Mouse (Mus musculus): ENCODE results near the gene Npas1. TPM values are rescaled to one million over a fixed set of nuclear protein-coding genes. Genes with fewer than 3 reads are reported as not detected.
A peak's percentile ranks its signal among the peaks of the same experiment; 100 is the strongest.

The Npas1 gene
- polyA plus RNA-seq, 1 experiment from 2014 or later = 0.18 TPM

- no peak for DNase-seq (ENCODE audit: low spot score)
- WGBS = 90% methylated on average over 9 of the region's 9 CpGs
- H3K4me2 ChIP-seq (replicated peaks; ENCODE audit: low read depth) = no peak overlapping the region
- H3K4me1 ChIP-seq (replicated peaks; ENCODE audit: control insufficient read depth, insufficient read depth) = no peaks in the 10 kb centered on the region
- no peak overlapping the region for H3K9ac ChIP-seq (ENCODE audit: low read length)
- no peak overlapping the region for H3K27ac ChIP-seq (replicated peaks)
- H3K27me3 ChIP-seq (ENCODE audit: control insufficient read depth, insufficient read depth, low read length) = no peaks in the 10 kb centered on the region
- no peak for TF ChIP-seq CTCF (IDR thresholded peaks at IDR 0.05; ENCODE audit: low read depth)
- no peak for TF ChIP-seq EP300 (optimal IDR thresholded peaks at IDR 0.05)
- H3K9me3 ChIP-seq (ENCODE audit: control insufficient read depth, low read length) = no peaks in the 10 kb centered on the region
- H3K4me3 ChIP-seq (ENCODE audit: low read depth, low read length) = no peak overlapping the region
- H3K36me3 ChIP-seq (ENCODE audit: control insufficient read depth, insufficient read depth, low read length) = peaks cover 34% of the 10 kb centered on the region
- no peak for ATAC-seq (ENCODE audit: low FRiP score, low TSS enrichment)
Observed at GRCm38 (mm10) chr7:16423731-16424130, 53.8 kb downstream of the Npas1 start.

DNA sequence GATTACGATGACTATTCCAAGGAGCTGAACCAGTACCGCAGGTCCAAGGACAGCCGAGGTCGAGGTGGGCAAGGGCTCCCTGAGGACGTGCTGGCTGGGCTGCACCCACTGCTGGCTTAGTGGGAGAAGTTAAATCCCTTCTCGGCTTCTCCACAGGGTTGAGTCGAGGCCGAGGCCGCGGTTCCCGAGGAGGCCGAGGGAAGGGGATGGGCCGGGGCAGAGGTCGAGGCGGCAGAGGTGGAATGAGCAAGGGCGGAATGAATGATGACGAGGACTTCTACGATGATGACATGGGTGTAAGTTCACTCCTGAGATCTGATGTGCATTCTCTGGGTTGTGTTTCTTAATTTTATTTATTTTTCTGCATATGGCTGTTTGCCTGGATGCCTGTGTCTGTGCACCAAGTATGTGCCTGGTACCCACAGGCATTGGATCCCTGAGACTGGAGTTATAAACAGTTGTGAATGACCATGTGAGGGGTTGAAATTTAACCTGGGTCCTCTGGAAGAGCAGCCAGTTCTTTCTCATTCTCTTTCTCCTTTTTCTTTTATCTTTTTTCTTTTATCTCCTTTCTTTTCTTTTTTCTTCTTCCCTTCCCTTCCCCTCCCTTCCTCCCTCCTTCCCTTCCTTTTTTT lies 55.2 kb downstream of the Npas1 start:
- no peak overlapping the region for H3K4me2 ChIP-seq (replicated peaks; ENCODE audit: low read depth)
- no peaks in the 10 kb centered on the region for H3K27me3 ChIP-seq (ENCODE audit: control insufficient read depth, insufficient read depth, low read length)
- DNase-seq (ENCODE audit: low spot score) (no peak), ATAC-seq (ENCODE audit: low FRiP score, low TSS enrichment) (no peak)
- H3K4me3 ChIP-seq (ENCODE audit: low read depth, low read length) = no peak overlapping the region
- TF ChIP-seq CTCF (IDR thresholded peaks at IDR 0.05; ENCODE audit: low read depth) (no peak), EP300 (optimal IDR thresholded peaks at IDR 0.05) (no peak)
- no peaks in the 10 kb centered on the region for H3K9me3 ChIP-seq (ENCODE audit: control insufficient read depth, low read length)
- no peaks in the 10 kb centered on the region for H3K4me1 ChIP-seq (replicated peaks; ENCODE audit: control insufficient read depth, insufficient read depth)
- WGBS = 81% methylated on average over 18 of the region's 18 CpGs
- H3K27ac ChIP-seq (replicated peaks) = no peak overlapping the region
- H3K9ac ChIP-seq (ENCODE audit: low read length) = no peak overlapping the region
- peaks cover 29% of the 10 kb centered on the region for H3K36me3 ChIP-seq (ENCODE audit: control insufficient read depth, insufficient read depth, low read length)

GRCm38 (mm10) chr7:16420493-16421118 lies 56.9 kb downstream of the Npas1 start:
- Histone ChIP-seq H3K4me2 (replicated peaks; ENCODE audit: low read depth) (no peak overlapping the region), H3K4me3 (ENCODE audit: low read depth, low read length) (no peak overlapping the region), H3K36me3 (ENCODE audit: control insufficient read depth, insufficient read depth, low read length) (peaks cover 29% of the 10 kb centered on the region), H3K9ac (ENCODE audit: low read length) (no peak overlapping the region), H3K9me3 (ENCODE audit: control insufficient read depth, low read length) (no peaks in the 10 kb centered on the region), H3K27me3 (ENCODE audit: control insufficient read depth, insufficient read depth, low read length) (no peaks in the 10 kb centered on the region), H3K4me1 (replicated peaks; ENCODE audit: control insufficient read depth, insufficient read depth) (no peaks in the 10 kb centered on the region), H3K27ac (replicated peaks) (peak overlapping the region; percentile 79)
- TF ChIP-seq CTCF (IDR thresholded peaks at IDR 0.05; ENCODE audit: low read depth) (no peak), EP300 (optimal IDR thresholded peaks at IDR 0.05) (no peak)
- WGBS = 73% methylated on average over 8 of the region's 8 CpGs
- DNase-seq (ENCODE audit: low spot score) (peak; percentile 73), ATAC-seq (ENCODE audit: low FRiP score, low TSS enrichment) (peak; percentile 89)

GRCm38 (mm10) chr7:16418713-16419112 lies 58.8 kb downstream of the Npas1 start:
- H3K4me1 ChIP-seq (replicated peaks; ENCODE audit: control insufficient read depth, insufficient read depth) = no peaks in the 10 kb centered on the region
- H3K4me3 ChIP-seq (ENCODE audit: low read depth, low read length) = no peak overlapping the region
- ATAC-seq (ENCODE audit: low FRiP score, low TSS enrichment) (no peak), DNase-seq (ENCODE audit: low spot score) (no peak)
- no peak for TF ChIP-seq EP300 (optimal IDR thresholded peaks at IDR 0.05)
- TF ChIP-seq CTCF (IDR thresholded peaks at IDR 0.05; ENCODE audit: low read depth) = no peak
- no peaks in the 10 kb centered on the region for H3K9me3 ChIP-seq (ENCODE audit: control insufficient read depth, low read length)
- WGBS = 79% methylated on average over 5 of the region's 5 CpGs
- peaks cover 28% of the 10 kb centered on the region for H3K36me3 ChIP-seq (ENCODE audit: control insufficient read depth, insufficient read depth, low read length)
- H3K27me3 ChIP-seq (ENCODE audit: control insufficient read depth, insufficient read depth, low read length) = no peaks in the 10 kb centered on the region
- no peak overlapping the region for H3K9ac ChIP-seq (ENCODE audit: low read length)
- no peak overlapping the region for H3K27ac ChIP-seq (replicated peaks)
- no peak overlapping the region for H3K4me2 ChIP-seq (replicated peaks; ENCODE audit: low read depth)

DNA sequence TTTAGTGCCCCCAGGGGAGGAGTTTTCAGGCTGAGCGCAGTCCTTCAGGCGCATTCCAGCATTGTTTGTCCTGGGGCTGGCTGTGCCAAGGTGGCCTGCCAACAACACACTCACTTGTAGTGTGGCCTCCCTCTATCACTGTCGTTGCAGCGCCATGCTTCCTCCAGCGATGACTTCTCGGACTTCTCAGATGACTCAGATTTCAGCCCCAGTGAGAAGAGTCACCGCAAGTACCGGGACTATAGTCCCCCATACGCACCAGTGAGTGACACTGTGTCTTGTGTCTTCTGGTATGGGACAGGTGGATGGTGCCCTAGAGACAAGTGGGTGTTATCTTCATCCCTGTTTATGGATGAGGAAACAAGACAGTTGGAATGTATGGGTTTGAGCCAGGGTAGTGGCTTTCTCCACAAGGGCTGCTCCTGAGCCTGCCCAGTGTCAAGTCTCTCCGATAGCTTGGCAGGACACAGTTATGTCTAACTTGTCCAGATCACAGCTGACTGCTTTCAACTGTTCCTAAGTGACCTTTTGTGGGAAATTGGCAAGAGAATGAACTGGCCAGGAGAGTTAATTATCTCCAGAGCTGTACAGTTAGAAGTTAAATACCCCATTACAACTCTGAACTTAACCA lies 60.3 kb downstream of the Npas1 start:
- Histone ChIP-seq H3K9me3 (ENCODE audit: control insufficient read depth, low read length) (no peaks in the 10 kb centered on the region), H3K27ac (replicated peaks) (peak overlapping the region; percentile 58; the same call in 1 of the 2 replicates), H3K27me3 (ENCODE audit: control insufficient read depth, insufficient read depth, low read length) (no peaks in the 10 kb centered on the region), H3K4me2 (replicated peaks; ENCODE audit: low read depth) (no peak overlapping the region), H3K4me1 (replicated peaks; ENCODE audit: control insufficient read depth, insufficient read depth) (no peaks in the 10 kb centered on the region), H3K4me3 (ENCODE audit: low read depth, low read length) (no peak overlapping the region), H3K36me3 (ENCODE audit: control insufficient read depth, insufficient read depth, low read length) (peaks cover 22% of the 10 kb centered on the region), H3K9ac (ENCODE audit: low read length) (no peak overlapping the region)
- WGBS = 69% methylated on average over 10 of the region's 10 CpGs
- ATAC-seq (ENCODE audit: low FRiP score, low TSS enrichment) (no peak), DNase-seq (ENCODE audit: low spot score) (peak; percentile 56)
- TF ChIP-seq EP300 (optimal IDR thresholded peaks at IDR 0.05) = no peak
- no peak for TF ChIP-seq CTCF (IDR thresholded peaks at IDR 0.05; ENCODE audit: low read depth)

DNA sequence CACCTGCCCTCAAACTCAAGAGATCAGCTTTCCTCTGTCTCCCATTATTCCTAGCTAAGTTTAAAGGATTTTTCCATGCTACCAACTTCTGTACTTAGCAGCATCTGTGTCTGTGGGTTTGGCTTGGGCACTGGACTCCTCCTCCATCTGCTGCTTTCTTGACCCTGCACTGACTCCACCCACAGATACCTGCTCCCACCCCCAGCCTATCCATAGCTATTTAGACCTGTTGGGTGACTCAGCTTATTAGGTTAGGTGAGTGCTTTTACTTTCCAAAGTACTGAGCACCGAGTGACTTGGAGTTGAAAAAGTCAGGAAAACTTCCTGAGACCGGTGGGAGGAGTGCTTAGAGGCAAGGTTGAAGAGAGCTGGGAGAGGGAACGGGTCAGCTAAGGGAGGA lies 62.1 kb downstream of the Npas1 start:
- DNase-seq (ENCODE audit: low spot score) (peak; percentile 81), ATAC-seq (ENCODE audit: low FRiP score, low TSS enrichment) (peak; percentile 88)
- WGBS = 55% methylated on average over 3 of the region's 3 CpGs
- Histone ChIP-seq H3K9me3 (ENCODE audit: control insufficient read depth, low read length) (no peaks in the 10 kb centered on the region), H3K9ac (ENCODE audit: low read length) (no peak overlapping the region), H3K36me3 (ENCODE audit: control insufficient read depth, insufficient read depth, low read length) (peaks cover 6% of the 10 kb centered on the region; the same call in 1 of the 2 replicates), H3K27ac (replicated peaks) (peak overlapping the region; percentile 86), H3K4me1 (replicated peaks; ENCODE audit: control insufficient read depth, insufficient read depth) (no peaks in the 10 kb centered on the region), H3K4me2 (replicated peaks; ENCODE audit: low read depth) (peak overlapping the region; percentile 14; the same call in 1 of the 2 replicates), H3K27me3 (ENCODE audit: control insufficient read depth, insufficient read depth, low read length) (no peaks in the 10 kb centered on the region), H3K4me3 (ENCODE audit: low read depth, low read length) (no peak overlapping the region)
- TF ChIP-seq CTCF (IDR thresholded peaks at IDR 0.05; ENCODE audit: low read depth) (no peak), EP300 (optimal IDR thresholded peaks at IDR 0.05) (no peak)

All from stomach, postnatal 0 days (tissue).